Mouse (Mus musculus): ENCODE results near the gene Atxn7l1. TPM values are rescaled to one million over a fixed set of nuclear protein-coding genes. Genes with fewer than 3 reads are reported as not detected.

The Atxn7l1 gene
- polyA plus RNA-seq, 1 experiment from 2014 or later, result 12.7 TPM

- 69% methylated on average over 9 of the region's 9 CpGs for WGBS
- no peak for DNase-seq (ENCODE audit: low spot score)
- Histone ChIP-seq H3K9me3 (0 out of 2 replicates have a peak, but pooled peaks cover 4% of the 10 kb centered on the region), H3K27ac (peak overlapping the region; percentile 54; the same call in 1 of the 2 replicates), H3K4me1 (replicated peaks) (peaks cover 17% of the 10 kb centered on the region), H3K27me3 (ENCODE audit: insufficient read depth, poor library complexity, severe bottlenecking) (no peaks in the 10 kb centered on the region), H3K36me3 (0 out of 2 replicates have a peak, but pooled peaks cover 4% of the 10 kb centered on the region), H3K4me3 (no peak overlapping the region)
Observed at GRCm38 (mm10) chr12:33272441-33272840, 124.9 kb downstream of the Atxn7l1 start.

GRCm38 (mm10) chr12:33273147-33273546 is 125.7 kb downstream of the Atxn7l1 start:
- WGBS, result 59% methylated on average over 4 of the region's 4 CpGs
- H3K4me1 ChIP-seq (replicated peaks), result peaks cover 17% of the 10 kb centered on the region
- DNase-seq (ENCODE audit: low spot score), result no peak
- 0 out of 2 replicates have a peak, but pooled peaks cover 4% of the 10 kb centered on the region for H3K36me3 ChIP-seq
- H3K9me3 ChIP-seq, result 0 out of 2 replicates have a peak, but pooled peaks cover 4% of the 10 kb centered on the region
- H3K27me3 ChIP-seq (ENCODE audit: insufficient read depth, poor library complexity, severe bottlenecking), result no peaks in the 10 kb centered on the region
- no peak overlapping the region for H3K4me3 ChIP-seq
- H3K27ac ChIP-seq, result peak overlapping the region; percentile 59

GRCm38 (mm10) chr12:33273668-33274067 is 126.2 kb downstream of the Atxn7l1 start:
- Histone ChIP-seq H3K27ac (peak overlapping the region; percentile 59), H3K27me3 (ENCODE audit: insufficient read depth, poor library complexity, severe bottlenecking) (no peaks in the 10 kb centered on the region), H3K9me3 (0 out of 2 replicates have a peak, but pooled peaks cover 4% of the 10 kb centered on the region), H3K36me3 (0 out of 2 replicates have a peak, but pooled peaks cover 4% of the 10 kb centered on the region), H3K4me3 (no peak overlapping the region), H3K4me1 (replicated peaks) (peaks cover 17% of the 10 kb centered on the region)
- 91% methylated on average over 9 of the region's 9 CpGs for WGBS
- no peak for DNase-seq (ENCODE audit: low spot score)

- Histone ChIP-seq H3K9me3 (no peaks in the 10 kb centered on the region), H3K36me3 (no peaks in the 10 kb centered on the region), H3K27ac (no peak overlapping the region), H3K4me3 (no peak overlapping the region), H3K27me3 (ENCODE audit: insufficient read depth, poor library complexity, severe bottlenecking) (no peaks in the 10 kb centered on the region), H3K4me1 (replicated peaks) (peaks cover 17% of the 10 kb centered on the region)
- DNase-seq (ENCODE audit: low spot score), result no peak
- 84% methylated on average over 1 of the region's 1 CpGs for WGBS
Observed at GRCm38 (mm10) chr12:33276028-33276427, 128.5 kb downstream of the Atxn7l1 start.

GRCm38 (mm10) chr12:33277427-33277826 is 129.9 kb downstream of the Atxn7l1 start:
- H3K27me3 ChIP-seq (ENCODE audit: insufficient read depth, poor library complexity, severe bottlenecking), result no peaks in the 10 kb centered on the region
- H3K4me3 ChIP-seq, result no peak overlapping the region
- no peak overlapping the region for H3K27ac ChIP-seq
- no peak for DNase-seq (ENCODE audit: low spot score)
- peaks cover 12% of the 10 kb centered on the region for H3K4me1 ChIP-seq (replicated peaks)
- 82% methylated on average over 7 of the region's 7 CpGs for WGBS
- H3K9me3 ChIP-seq, result no peaks in the 10 kb centered on the region
- H3K36me3 ChIP-seq, result no peaks in the 10 kb centered on the region

GRCm38 (mm10) chr12:33279159-33279558 is 131.7 kb downstream of the Atxn7l1 start:
- 80% methylated on average over 2 of the region's 2 CpGs for whole genome bisulfite sequencing
- Histone ChIP-seq H3K27me3 (ENCODE audit: insufficient read depth, poor library complexity, severe bottlenecking) (no peaks in the 10 kb centered on the region), H3K4me1 (replicated peaks) (no peaks in the 10 kb centered on the region)

GRCm38 (mm10) chr12:33280805-33281204 is 133.3 kb downstream of the Atxn7l1 start:
- Histone ChIP-seq H3K27me3 (ENCODE audit: insufficient read depth, poor library complexity, severe bottlenecking) (no peaks in the 10 kb centered on the region), H3K9me3 (no peaks in the 10 kb centered on the region), H3K4me1 (replicated peaks) (peaks cover 15% of the 10 kb centered on the region), H3K4me3 (no peak overlapping the region), H3K27ac (no peak overlapping the region), H3K36me3 (no peaks in the 10 kb centered on the region)
- peak; percentile 70 for DNase-seq (ENCODE audit: low spot score)
- 20% methylated on average over 2 of the region's 2 CpGs for WGBS

More at GRCm38 (mm10) chr12:33279159-33279558, 131.7 kb downstream of the Atxn7l1 start:
- Histone ChIP-seq H3K27ac (no peak overlapping the region), H3K4me3 (no peak overlapping the region), H3K9me3 (no peaks in the 10 kb centered on the region), H3K36me3 (no peaks in the 10 kb centered on the region)
- no peak for DNase-seq (ENCODE audit: low spot score)

- H3K9me3 ChIP-seq, result no peaks in the 10 kb centered on the region
- DNase-seq (ENCODE audit: low spot score), result no peak
- H3K4me3 ChIP-seq, result no peak overlapping the region
- H3K27me3 ChIP-seq (ENCODE audit: insufficient read depth, poor library complexity, severe bottlenecking), result no peaks in the 10 kb centered on the region
- H3K4me1 ChIP-seq (replicated peaks), result peaks cover 40% of the 10 kb centered on the region
- no peak overlapping the region for H3K27ac ChIP-seq
- H3K36me3 ChIP-seq, result no peaks in the 10 kb centered on the region
- WGBS, result 79% methylated on average over 8 of the region's 8 CpGs
Observed at GRCm38 (mm10) chr12:33284344-33284936, 136.9 kb downstream of the Atxn7l1 start.

GRCm38 (mm10) chr12:33285354-33285753 is 137.9 kb downstream of the Atxn7l1 start:
- H3K4me3 ChIP-seq, result no peak overlapping the region
- WGBS, result 53% methylated on average over 4 of the region's 4 CpGs
- no peaks in the 10 kb centered on the region for H3K27me3 ChIP-seq (ENCODE audit: insufficient read depth, poor library complexity, severe bottlenecking)
- H3K27ac ChIP-seq, result peak overlapping the region; percentile 50
- no peak for DNase-seq (ENCODE audit: low spot score)
- H3K9me3 ChIP-seq, result no peaks in the 10 kb centered on the region
- peaks cover 40% of the 10 kb centered on the region for H3K4me1 ChIP-seq (replicated peaks)
- H3K36me3 ChIP-seq, result no peaks in the 10 kb centered on the region

- WGBS, result 47% methylated on average over 9 of the region's 9 CpGs
- no peak overlapping the region for H3K4me3 ChIP-seq
- H3K36me3 ChIP-seq, result no peaks in the 10 kb centered on the region
- H3K9me3 ChIP-seq, result no peaks in the 10 kb centered on the region
- no peaks in the 10 kb centered on the region for H3K27me3 ChIP-seq (ENCODE audit: insufficient read depth, poor library complexity, severe bottlenecking)
- H3K27ac ChIP-seq, result peak overlapping the region; percentile 45; the same call in 1 of the 2 replicates
- DNase-seq (ENCODE audit: low spot score), result peak; percentile 11
- H3K4me1 ChIP-seq (replicated peaks), result peaks cover 40% of the 10 kb centered on the region
Observed at GRCm38 (mm10) chr12:33285933-33286649, 138.6 kb downstream of the Atxn7l1 start.

GRCm38 (mm10) chr12:33287686-33288085 is 140.2 kb downstream of the Atxn7l1 start:
- Histone ChIP-seq H3K27ac (no peak overlapping the region), H3K4me3 (no peak overlapping the region), H3K9me3 (no peaks in the 10 kb centered on the region), H3K27me3 (ENCODE audit: insufficient read depth, poor library complexity, severe bottlenecking) (no peaks in the 10 kb centered on the region), H3K36me3 (no peaks in the 10 kb centered on the region), H3K4me1 (replicated peaks) (peaks cover 40% of the 10 kb centered on the region)
- 69% methylated on average over 3 of the region's 3 CpGs for WGBS
- no peak for DNase-seq (ENCODE audit: low spot score)

GRCm38 (mm10) chr12:33288746-33289145 is 141.3 kb downstream of the Atxn7l1 start:
- Histone ChIP-seq H3K4me1 (replicated peaks) (peaks cover 40% of the 10 kb centered on the region), H3K27me3 (ENCODE audit: insufficient read depth, poor library complexity, severe bottlenecking) (no peaks in the 10 kb centered on the region), H3K36me3 (no peaks in the 10 kb centered on the region), H3K4me3 (no peak overlapping the region), H3K27ac (0 out of 2 replicates have a peak overlapping the region, but pooled peaks have one; percentile 16), H3K9me3 (no peaks in the 10 kb centered on the region)
- DNase-seq (ENCODE audit: low spot score), result no peak
- 63% methylated on average over 2 of the region's 2 CpGs for WGBS

GRCm38 (mm10) chr12:33302070-33302469 is 154.6 kb downstream of the Atxn7l1 start:
- WGBS, result under 1% methylated on average over 14 of the region's 14 CpGs
- Histone ChIP-seq H3K9me3 (no peaks in the 10 kb centered on the region), H3K4me3 (peak overlapping the region; percentile 58), H3K36me3 (no peaks in the 10 kb centered on the region), H3K4me1 (replicated peaks) (peaks cover 24% of the 10 kb centered on the region), H3K27ac (no peak overlapping the region; the same call in 1 of the 2 replicates), H3K27me3 (ENCODE audit: insufficient read depth, poor library complexity, severe bottlenecking) (peaks cover 32% of the 10 kb centered on the region)
- DNase-seq (ENCODE audit: low spot score), result peak; percentile 57

All from hindbrain, embryonic 10.5 days (tissue).